Mouse (Mus musculus) neural tube, postnatal 0 days (tissue): Measurements from ENCODE around the gene Tspo. TPM values are rescaled to one million over a fixed set of nuclear protein-coding genes. Genes with fewer than 3 reads are reported as not detected.

Source experiments
- microRNA-seq: library from miRNA; unstranded; fragments of <30 nt; microRNA quantifications from one replicate; pipeline ENCODE4, GENCODE M21; 2016
- polyA plus RNA-seq: library from polyadenylated mRNA; unstranded; fragments of >200 nt; fragmentation: Nextera tagmentation; extraction: Ambion mirVana; gene quantifications from 2 replicates; pipeline ENCODE4 v1.2.1, GENCODE M21; 2015

Gene Tspo
- 19.4 and 23.9 TPM in 2 replicates for polyA plus RNA-seq

GRCm38 (mm10) chr15:83563327-83563856 lies at the start of gene Tspo, which contains the start of gene Mcat:
Gene Tspo, plus strand, starts transcription at chr15:83563592.
Gene Mcat, minus strand, starts transcription at chr15:83563787.

GRCm38 (mm10) chr15:83526424-83527091 lies 36.8 kb upstream of the Tspo start, which contains the start of gene Bik:
Gene Bik, plus strand, starts transcription at chr15:83526862.

GRCm38 (mm10) chr15:83594513-83595363 lies 31.3 kb downstream of the Tspo start, which contains the start of gene Ttll12:
Gene Ttll12, minus strand, starts transcription at chr15:83595157.

Small RNA genes within 50 kb of the gene (microRNA-seq; reads per million reads assigned to microRNA genes)
- gene Gm24575, result not detected

Other genes starting within 250 kb of the Tspo start
- 32.4 and 37.1 TPM in 2 replicates for gene Arfgap3, start 213.3 kb upstream of the Tspo start, polyA plus RNA-seq
- gene Pacsin2, start 99.0 kb upstream of the Tspo start, polyA plus RNA-seq, result 19.5 and 23.9 TPM in 2 replicates
- gene Ttll1, start 52.7 kb upstream of the Tspo start, polyA plus RNA-seq, result 83.1 and 84.7 TPM in 2 replicates
- 0.34 and 0.75 TPM in 2 replicates for gene Bik, start 36.7 kb upstream of the Tspo start, polyA plus RNA-seq
- gene Mcat, start 195 bp downstream of the Tspo start, polyA plus RNA-seq, result 33.7 and 34.4 TPM in 2 replicates
- 28.6 and 32.9 TPM in 2 replicates for gene Ttll12, start 31.6 kb downstream of the Tspo start, polyA plus RNA-seq
- 4.5 and 5.9 TPM in 2 replicates for gene Scube1, start 161.4 kb downstream of the Tspo start, polyA plus RNA-seq
- gene Mpped1, start 215.9 kb downstream of the Tspo start, polyA plus RNA-seq, result 28.2 and 35.2 TPM in 2 replicates